Mouse (Mus musculus) kidney, adult 2 months (tissue): Measurements from ENCODE around the gene Zbtb48. TPM values are rescaled to one million over a fixed set of nuclear protein-coding genes. Genes with fewer than 3 reads are reported as not detected.
A peak's percentile ranks its signal among the peaks of the same experiment; 100 is the strongest.

ENCODE experiments used
- DNase-seq: peaks from one replicate; pipeline ENCODE4 v3.0.0; 2021
- H3K27ac ChIP-seq: fragments of 200-500 bp; 2 replicates; pipeline ENCODE4 v1.5.1; 2012; ENCODE audit warnings: low read depth, low read length, control low read depth, inconsistent platforms; ENCODE audit not compliant: insufficient read depth
- H3K27me3 ChIP-seq: fragments of 200-500 bp; replicated peaks from 2 replicates; pipeline ENCODE4 v1.6.1; 2012; ENCODE audit warnings: mild to moderate bottlenecking, moderate library complexity, low read length, inconsistent platforms; ENCODE audit not compliant: control insufficient read depth, insufficient read depth
- H3K36me3 ChIP-seq: fragments of 200-500 bp; 2 replicates; pipeline ENCODE4 v1.6.1; 2012; ENCODE audit warnings: mild to moderate bottlenecking, moderate library complexity, low read length, inconsistent platforms; ENCODE audit not compliant: control insufficient read depth, insufficient read depth
- H3K4me1 ChIP-seq: fragments of 200-500 bp; 2 replicates; pipeline ENCODE4 v1.6.1; 2011; ENCODE audit warnings: low read length; ENCODE audit not compliant: control insufficient read depth, insufficient read depth
- H3K4me3 ChIP-seq: fragments of 200-500 bp; 2 replicates; pipeline ENCODE4 v1.5.1; 2011; ENCODE audit warnings: mild to moderate bottlenecking, low read depth, low read length, control low read depth; ENCODE audit not compliant: insufficient read depth
- CTCF ChIP-seq: fragments of 200-500 bp; conservative IDR thresholded peaks from 2 replicates; pipeline ENCODE4 v1.5.1; 2011; ENCODE audit warnings: low read depth, mild to moderate bottlenecking, control low read depth, low read length, moderate library complexity, mixed read lengths; ENCODE audit not compliant: insufficient read depth, insufficient read length
- POLR2A ChIP-seq: fragments of 200-500 bp; IDR thresholded peaks from one replicate; pipeline ENCODE4 v1.6.1; 2011; ENCODE audit warnings: low read depth, low read length, control low read depth
- WGBS: fragments of 180-500 bp; shearing (Covaris S2); methylation state at CpG from one replicate; pipeline ENCODE4 v1.1.7; 2018; 5-methylcytosine and 5-hydroxymethylcytosine counted together
- polyA plus RNA-seq: library from polyadenylated mRNA; depleted of rRNA; stranded (reverse); fragments of >200 nt; gene quantifications from 2 replicates; pipeline ENCODE4 v1.2.3, GENCODE M21; 2012

The Zbtb48 gene
- polyA plus RNA-seq, 1 experiment = 11.0 TPM

DNA sequence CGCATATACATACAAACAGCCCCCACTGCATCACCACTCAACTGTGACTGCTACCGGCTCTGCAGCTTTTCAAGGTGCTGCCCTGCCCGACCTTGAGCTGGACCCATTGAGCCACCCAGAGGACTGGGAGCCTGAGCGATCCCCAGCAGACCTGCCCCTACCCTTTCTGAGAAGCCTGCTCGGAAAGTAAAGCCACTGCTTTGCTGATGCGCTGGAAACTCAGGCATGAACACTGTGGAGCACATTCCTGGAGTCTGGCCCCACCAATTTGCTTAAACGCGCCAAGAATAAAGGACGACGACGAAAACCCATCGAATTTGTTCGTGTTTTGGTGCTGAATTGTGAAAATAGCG lies 19.3 kb downstream of the Zbtb48 start:
- Histone ChIP-seq H3K27ac (peak overlapping the region; percentile 89), H3K4me3 (peak overlapping the region; percentile 76), H3K4me1 (peaks cover 20% of the 10 kb centered on the region), H3K27me3 (no peaks in the 10 kb centered on the region), H3K36me3 (no peaks in the 10 kb centered on the region)
- TF ChIP-seq POLR2A = no peak
- no peak for TF ChIP-seq CTCF
- DNase-seq = peak; percentile 37
- 1% methylated on average over 14 of the region's 14 CpGs for WGBS

GRCm38 (mm10) chr4:152007481-152008147 lies 19.9 kb downstream of the Zbtb48 start:
- Histone ChIP-seq H3K27me3 (no peaks in the 10 kb centered on the region), H3K36me3 (no peaks in the 10 kb centered on the region), H3K27ac (peak overlapping the region; percentile 89), H3K4me3 (peak overlapping the region; percentile 76), H3K4me1 (peaks cover 16% of the 10 kb centered on the region)
- TF ChIP-seq CTCF = no peak
- no peak for TF ChIP-seq POLR2A
- whole genome bisulfite sequencing = 16% methylated on average over 8 of the region's 8 CpGs
- peak; percentile 71 for DNase-seq

DNA sequence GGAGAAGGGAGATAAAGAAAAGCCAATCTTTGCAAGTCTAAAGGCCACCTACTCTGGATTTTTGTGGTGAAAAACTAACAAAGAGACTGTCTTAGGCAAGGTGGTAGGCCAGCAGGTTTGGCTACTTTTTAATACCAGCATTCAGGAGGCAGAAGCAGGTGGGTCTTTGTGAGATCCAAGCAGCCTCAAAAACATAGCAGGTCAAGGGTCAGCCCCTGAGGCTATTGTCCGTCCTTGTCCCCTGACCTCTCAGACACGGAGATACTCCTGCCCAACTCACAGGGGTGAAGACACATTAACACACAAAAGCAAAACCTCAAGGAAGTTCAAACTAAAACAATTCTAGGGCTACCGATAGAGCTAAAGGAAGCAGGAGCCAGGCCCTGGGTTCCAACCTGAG lies 20.7 kb downstream of the Zbtb48 start:
- H3K4me3 ChIP-seq = no peak overlapping the region
- 63% methylated on average over 3 of the region's 3 CpGs for WGBS
- TF ChIP-seq CTCF (no peak), POLR2A (no peak)
- no peak for DNase-seq
- H3K4me1 ChIP-seq = peaks cover 12% of the 10 kb centered on the region
- no peaks in the 10 kb centered on the region for H3K27me3 ChIP-seq
- no peaks in the 10 kb centered on the region for H3K36me3 ChIP-seq
- no peak overlapping the region for H3K27ac ChIP-seq

DNA sequence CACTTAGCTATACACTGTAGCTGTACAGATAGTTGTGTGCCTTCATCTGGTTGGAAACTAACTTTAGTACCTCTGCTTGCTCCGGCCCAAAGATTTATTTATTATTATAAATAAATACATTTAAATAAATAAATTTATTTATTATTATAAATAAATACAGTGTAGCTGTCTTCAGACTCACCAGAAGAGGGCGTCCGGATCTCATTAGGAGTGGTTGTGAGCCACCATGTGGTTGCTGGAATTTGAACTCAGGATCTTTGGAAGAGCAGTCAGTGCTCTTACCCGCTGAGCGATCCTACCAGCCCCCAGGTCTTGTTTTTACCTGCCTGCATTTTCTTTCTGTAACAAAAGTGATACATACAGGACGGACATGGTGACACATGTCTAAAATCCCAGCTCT lies 21.3 kb downstream of the Zbtb48 start:
- WGBS = 74% methylated on average over 6 of the region's 6 CpGs
- no peak for DNase-seq
- H3K27me3 ChIP-seq = no peaks in the 10 kb centered on the region
- H3K36me3 ChIP-seq = no peaks in the 10 kb centered on the region
- TF ChIP-seq POLR2A = no peak
- peak; percentile 26; the same call in 1 of the 2 replicates for TF ChIP-seq CTCF
- H3K4me1 ChIP-seq = peaks cover 10% of the 10 kb centered on the region
- no peak overlapping the region for H3K27ac ChIP-seq
- H3K4me3 ChIP-seq = no peak overlapping the region

- peaks cover 4% of the 10 kb centered on the region; the same call in 1 of the 2 replicates for H3K4me1 ChIP-seq
- TF ChIP-seq POLR2A (no peak), CTCF (no peak)
- 97% methylated on average over 3 of the region's 3 CpGs for WGBS
- H3K27ac ChIP-seq = no peak overlapping the region
- H3K36me3 ChIP-seq = no peaks in the 10 kb centered on the region
- no peak for DNase-seq
- no peaks in the 10 kb centered on the region for H3K27me3 ChIP-seq
- no peak overlapping the region for H3K4me3 ChIP-seq
These were observed 25.4 kb downstream of the Zbtb48 start for GRCm38 (mm10) chr4:152002063-152002462.

DNA sequence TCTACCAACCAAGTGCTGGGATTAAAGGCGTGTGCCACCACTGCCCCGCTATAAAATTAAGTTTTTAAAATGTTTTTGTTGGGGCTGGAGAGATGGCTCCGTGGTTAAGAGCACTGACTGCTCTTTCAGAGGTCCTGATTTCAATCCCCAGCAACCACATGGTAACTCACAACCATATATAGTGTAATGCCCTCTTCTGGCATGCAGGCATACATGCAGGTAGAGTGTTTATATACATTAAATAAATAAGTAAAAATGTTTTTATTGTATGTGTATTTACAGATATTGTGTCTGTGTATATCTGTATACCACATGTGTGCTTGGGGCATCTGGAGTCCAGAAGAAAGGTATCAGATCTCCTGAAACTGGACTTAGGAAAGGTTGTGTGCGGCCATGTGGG lies 26.1 kb downstream of the Zbtb48 start:
- Histone ChIP-seq H3K36me3 (no peaks in the 10 kb centered on the region), H3K27me3 (no peaks in the 10 kb centered on the region), H3K4me1 (peaks cover 4% of the 10 kb centered on the region; the same call in 1 of the 2 replicates), H3K27ac (no peak overlapping the region), H3K4me3 (no peak overlapping the region)
- no peak for DNase-seq
- WGBS = 74% methylated on average over 4 of the region's 4 CpGs
- TF ChIP-seq CTCF = no peak

DNA sequence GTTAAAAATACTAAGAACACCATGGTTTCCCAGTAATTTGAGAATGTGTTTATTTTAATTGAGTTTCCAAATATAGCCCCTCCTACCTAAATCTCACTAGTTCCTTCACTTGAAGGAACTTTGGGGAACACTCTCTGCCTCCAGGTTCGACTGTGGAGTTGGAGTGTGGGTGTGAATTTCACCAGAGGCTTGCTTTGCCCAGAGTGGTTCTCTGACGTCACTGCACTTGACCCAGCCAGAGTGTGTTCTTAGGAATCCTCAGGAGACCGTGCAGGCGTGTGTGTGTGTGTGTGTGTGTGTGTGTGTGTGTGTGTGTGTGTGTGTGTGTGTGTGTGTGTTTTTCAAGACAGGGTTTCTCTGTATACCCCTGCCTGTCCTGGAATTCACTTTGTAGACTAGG lies 26.6 kb downstream of the Zbtb48 start:
- Histone ChIP-seq H3K27ac (no peak overlapping the region), H3K4me1 (peaks cover 4% of the 10 kb centered on the region; the same call in 1 of the 2 replicates), H3K36me3 (no peaks in the 10 kb centered on the region), H3K27me3 (no peaks in the 10 kb centered on the region), H3K4me3 (no peak overlapping the region)
- TF ChIP-seq CTCF (no peak), POLR2A (no peak)
- WGBS = 36% methylated on average over 4 of the region's 4 CpGs
- no peak for DNase-seq

DNA sequence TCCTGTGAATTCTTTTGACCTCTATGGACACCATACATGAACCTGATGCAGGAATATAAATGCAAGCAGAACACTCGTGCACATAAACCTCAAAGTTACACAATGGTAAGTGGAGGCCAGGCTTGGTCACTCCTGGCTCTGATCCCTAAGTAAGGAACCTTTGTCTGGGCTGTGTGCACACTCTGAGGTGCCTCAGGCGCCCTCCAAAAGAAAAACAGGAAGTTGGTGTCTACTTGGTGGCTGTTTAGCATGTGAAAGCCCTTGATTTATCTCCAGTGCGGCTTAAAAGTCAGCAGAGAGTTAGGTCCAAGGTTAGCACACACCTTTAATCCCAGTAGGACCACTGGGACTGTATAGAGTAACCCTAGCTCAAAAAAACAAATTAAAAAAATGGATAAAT lies 28.0 kb downstream of the Zbtb48 start:
- TF ChIP-seq CTCF = no peak
- no peak for TF ChIP-seq POLR2A
- no peak for DNase-seq
- no peaks in the 10 kb centered on the region for H3K36me3 ChIP-seq
- WGBS = 69% methylated on average over 3 of the region's 3 CpGs
- no peak overlapping the region for H3K4me3 ChIP-seq
- H3K4me1 ChIP-seq = peaks cover 5% of the 10 kb centered on the region; the same call in 1 of the 2 replicates
- no peaks in the 10 kb centered on the region; the same call in 1 of the 2 replicates for H3K27me3 ChIP-seq
- no peak overlapping the region for H3K27ac ChIP-seq
